Mouse (Mus musculus): Measurements from ENCODE around the gene Nup98.

DNA sequence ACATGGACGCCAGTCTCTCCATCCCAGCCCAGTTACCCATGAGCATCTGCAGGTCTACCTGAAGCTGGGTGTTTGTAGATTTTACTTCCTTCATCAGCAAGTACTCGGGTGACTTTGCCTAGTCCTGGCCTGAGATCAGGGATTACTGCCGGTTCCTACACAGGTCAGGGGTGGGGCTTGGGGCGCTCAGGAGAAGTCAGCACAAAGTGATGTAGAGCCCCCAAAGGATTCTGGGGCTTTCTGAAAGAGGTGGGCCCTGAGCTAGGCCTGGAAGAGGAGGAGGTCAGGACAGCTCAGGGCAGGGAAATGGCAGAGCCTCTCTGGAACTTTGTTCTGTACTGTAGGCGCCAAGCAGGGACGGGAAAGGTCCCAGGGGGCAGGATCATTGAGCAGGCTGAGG, 107.3 kb downstream of the Nup98 start:
- TF ChIP-seq POLR2A (IDR thresholded peaks at IDR 0.05; ENCODE audit: insufficient read depth, low read depth, low read length) (no peak), CTCF (IDR thresholded peaks at IDR 0.05; ENCODE audit: insufficient read depth, low read depth, low read length) (no peak)
